21 mouse cellular contexts compared by ENCODE assay signal in the genomic region with DNA sequence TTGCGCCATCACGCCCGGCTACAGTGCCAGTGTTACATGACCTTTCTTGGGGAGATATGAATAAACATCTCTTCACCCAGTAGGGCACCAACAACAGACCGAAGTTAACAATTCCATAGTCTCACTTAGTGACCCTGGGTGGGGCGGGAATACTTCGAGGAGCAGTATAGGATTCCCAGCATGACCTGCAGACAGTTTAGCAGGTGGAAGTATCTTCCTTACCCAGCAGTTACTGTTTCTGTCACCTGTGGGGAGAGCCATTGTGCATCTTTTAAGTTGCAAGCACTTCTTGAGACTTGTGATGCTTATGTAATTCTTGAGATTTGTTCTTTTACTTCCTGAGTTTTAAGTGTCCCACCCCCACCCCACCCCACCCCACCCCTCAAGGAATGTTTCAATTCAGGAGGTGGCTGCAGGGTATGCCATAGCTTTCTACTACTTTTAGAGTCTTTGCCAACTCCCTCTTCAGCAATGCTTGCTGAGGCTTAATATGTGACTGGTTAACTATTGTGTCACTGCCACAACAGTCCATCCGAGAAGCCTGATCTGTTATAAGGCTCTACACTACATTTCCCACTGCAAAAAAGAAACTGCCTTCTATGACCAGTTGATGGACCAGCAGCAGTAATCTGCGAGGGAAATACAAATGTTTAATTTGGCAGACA. TPM values are rescaled to one million over a fixed set of nuclear protein-coding genes. Genes with fewer than 3 reads are reported as not detected.
DNase-seq lines count a peak whose midpoint lies in the region; ATAC-seq and TF ChIP-seq lines count a peak whose summit lies in the region.
"Had no signal": no experiment of that assay in that cellular context is flagged by ENCODE, and none has a peak within 500 bp of the region (broad histone marks: within the 10 kb centered on the region; RNA-seq: fewer than 3 reads in every experiment).

No protein-coding gene starts in this region.

- ATAC-seq in heart, embryonic 14.5 days (ENCODE audit: insufficient number of reproducible peaks, insufficient read depth, low FRiP score, low read depth): no peak
- no peak for ATAC-seq in kidney, postnatal 0 days (replicated peaks; ENCODE audit: low FRiP score, low read depth)
- ATAC-seq in stomach, postnatal 0 days (ENCODE audit: low FRiP score, low TSS enrichment): no peak
- ATAC-seq: forebrain, embryonic 16.5 days; midbrain, embryonic 15.5 days had no signal

- no peaks in the 10 kb centered on the region for H3K9me3 ChIP-seq in heart, embryonic 14.5 days (ENCODE audit: control insufficient read depth, low read length)
- H3K9me3 ChIP-seq in kidney, postnatal 0 days (replicated peaks; ENCODE audit: low read length): no peaks in the 10 kb centered on the region
- H3K9me3 ChIP-seq in stomach, postnatal 0 days (ENCODE audit: control insufficient read depth, low read length): no peaks in the 10 kb centered on the region
- H3K9me3 ChIP-seq: G1E; hindbrain, embryonic 12.5 days; limb, embryonic 13.5 days; liver, embryonic 15.5 days; midbrain, embryonic 15.5 days had no signal

- TF ChIP-seq POLR2A in heart, adult 2 months (IDR thresholded peaks at IDR 0.05; ENCODE audit: insufficient read depth, low read depth, low read length): no peak
- no peak for TF ChIP-seq POLR2A in testis, adult 2 months (IDR thresholded peaks at IDR 0.05; ENCODE audit: control insufficient read depth, low read depth, low read length)

- peaks cover 36% of the 10 kb centered on the region for H3K36me3 ChIP-seq in heart, embryonic 14.5 days (ENCODE audit: control insufficient read depth, insufficient read depth, low read length)
- H3K36me3 ChIP-seq in heart, adult 2 months (ENCODE audit: control insufficient read depth, insufficient read depth, low read length): peaks cover 2% of the 10 kb centered on the region; the same call in 1 of the 2 replicates
- peaks cover 26% of the 10 kb centered on the region for H3K36me3 ChIP-seq in kidney, postnatal 0 days (ENCODE audit: insufficient read depth, low read length)
- H3K36me3 ChIP-seq in testis, adult 2 months (ENCODE audit: control insufficient read depth, insufficient read depth, low read length): no peaks in the 10 kb centered on the region; the same call in 1 of the 2 replicates
- H3K36me3 ChIP-seq in stomach, postnatal 0 days (ENCODE audit: control insufficient read depth, insufficient read depth, low read length): peaks cover 13% of the 10 kb centered on the region

- H3K27me3 ChIP-seq in heart, embryonic 14.5 days (ENCODE audit: control insufficient read depth, insufficient read depth, low read length): no peaks in the 10 kb centered on the region
- H3K27me3 ChIP-seq in heart, adult 2 months (ENCODE audit: control insufficient read depth, insufficient read depth, low read length): no peaks in the 10 kb centered on the region
- no peaks in the 10 kb centered on the region for H3K27me3 ChIP-seq in kidney, postnatal 0 days (ENCODE audit: insufficient read depth, low read length)
- H3K27me3 ChIP-seq in testis, adult 2 months (ENCODE audit: control insufficient read depth, insufficient read depth, low read length): no peaks in the 10 kb centered on the region
- no peaks in the 10 kb centered on the region for H3K27me3 ChIP-seq in stomach, postnatal 0 days (ENCODE audit: control insufficient read depth, insufficient read depth, low read length)
- H3K27me3 ChIP-seq: hindbrain, embryonic 12.5 days; limb, embryonic 13.5 days; liver, embryonic 15.5 days; midbrain, embryonic 15.5 days had no signal

- no peak overlapping the region for H3K4me3 ChIP-seq in heart, embryonic 14.5 days (ENCODE audit: control insufficient read depth in 1 of 2, insufficient read depth in 1 of 2, low read depth in 1 of 2, low read length in 2 of 2)
- no peak overlapping the region for H3K4me3 ChIP-seq in heart, adult 2 months
- no peak overlapping the region for H3K4me3 ChIP-seq in kidney, postnatal 0 days (replicated peaks; ENCODE audit: low read depth, low read length)
- H3K4me3 ChIP-seq in testis, adult 2 months (ENCODE audit: control insufficient read depth, low read depth, low read length): no peak overlapping the region
- no peak overlapping the region for H3K4me3 ChIP-seq in stomach, postnatal 0 days (ENCODE audit: low read depth, low read length)
- H3K4me3 ChIP-seq: hindbrain, embryonic 12.5 days; limb, embryonic 13.5 days; liver, embryonic 15.5 days; midbrain, embryonic 15.5 days; myocyte had no signal

- H3K4me1 ChIP-seq in heart, embryonic 14.5 days (ENCODE audit: control insufficient read depth in 2 of 2, insufficient read depth in 2 of 2, low read length in 2 of 2): peaks cover 33 to 68% of the 10 kb centered on the region in 2 experiments
- peaks cover 19% of the 10 kb centered on the region for H3K4me1 ChIP-seq in heart, adult 2 months (ENCODE audit: control insufficient read depth, insufficient read depth, low read length)
- peaks cover 24% of the 10 kb centered on the region for H3K4me1 ChIP-seq in kidney, postnatal 0 days (replicated peaks; ENCODE audit: insufficient read depth, low read length)
- H3K4me1 ChIP-seq in testis, adult 2 months (ENCODE audit: control insufficient read depth, insufficient read depth, low read length): peaks cover 12% of the 10 kb centered on the region
- H3K4me1 ChIP-seq in stomach, postnatal 0 days (replicated peaks; ENCODE audit: control insufficient read depth, insufficient read depth): peaks cover 10% of the 10 kb centered on the region; the same call in 1 of the 2 replicates

- peak overlapping the region; percentile 6; the same call in 1 of the 2 replicates for H3K4me2 ChIP-seq in heart, embryonic 14.5 days (ENCODE audit: low read length)
- H3K4me2 ChIP-seq in kidney, postnatal 0 days (ENCODE audit: low read length): no peak overlapping the region
- no peak overlapping the region for H3K4me2 ChIP-seq in stomach, postnatal 0 days (replicated peaks; ENCODE audit: low read depth)
- H3K4me2 ChIP-seq: hindbrain, embryonic 12.5 days; limb, embryonic 13.5 days; liver, embryonic 15.5 days; midbrain, embryonic 15.5 days had no signal

- no peaks in the 10 kb centered on the region; the same call in none of the 2 replicates for H3K79me2 ChIP-seq in heart, adult 2 months (replicated peaks; ENCODE audit: control insufficient read depth, insufficient read depth, low read length)

- TF ChIP-seq EP300 in heart, adult 2 months (IDR thresholded peaks at IDR 0.05; ENCODE audit: insufficient read depth, low read depth, low read length): no peak
- no peak for TF ChIP-seq EP300 in stomach, postnatal 0 days (optimal IDR thresholded peaks at IDR 0.05)

- intact Hi-C loops in heart, adult 2 months (cut with DNase I): no loop called here

- TF ChIP-seq CTCF in heart, adult 2 months (IDR thresholded peaks at IDR 0.05): no peak
- no peak for TF ChIP-seq CTCF in kidney, postnatal 0 days (IDR thresholded peaks at IDR 0.05; ENCODE audit: low read depth)
- no peak for TF ChIP-seq CTCF in testis, adult 2 months (IDR thresholded peaks at IDR 0.05; ENCODE audit: control insufficient read depth, insufficient read depth, insufficient replicate concordance, low read depth, low read length)
- TF ChIP-seq CTCF in stomach, postnatal 0 days (IDR thresholded peaks at IDR 0.05; ENCODE audit: low read depth): no peak

- H3K27ac ChIP-seq in heart, embryonic 14.5 days (replicated peaks in 1 of 2; ENCODE audit: control insufficient read depth in 1 of 2, insufficient read depth in 1 of 2, low read depth in 2 of 2, low read length in 2 of 2): peak overlapping the region; percentile 69 to 75
- H3K27ac ChIP-seq in heart, adult 2 months: no peak overlapping the region
- peak overlapping the region; percentile 36; the same call in 1 of the 2 replicates for H3K27ac ChIP-seq in kidney, postnatal 0 days
- peak overlapping the region; percentile 76 for H3K27ac ChIP-seq in testis, adult 2 months (ENCODE audit: control insufficient read depth, insufficient read depth, low read depth, low read length)
- H3K27ac ChIP-seq in stomach, postnatal 0 days (replicated peaks): peak overlapping the region; percentile 53; the same call in 1 of the 2 replicates
- H3K27ac ChIP-seq: hindbrain, embryonic 12.5 days; limb, embryonic 13.5 days; liver, embryonic 15.5 days; midbrain, embryonic 15.5 days had no signal

- no peak overlapping the region for H3K9ac ChIP-seq in heart, embryonic 14.5 days (ENCODE audit: low read length)
- no peak overlapping the region for H3K9ac ChIP-seq in heart, adult 2 months (ENCODE audit: low read depth, low read length)
- H3K9ac ChIP-seq in kidney, postnatal 0 days (ENCODE audit: low read depth, low read length): no peak overlapping the region
- H3K9ac ChIP-seq in stomach, postnatal 0 days (ENCODE audit: low read length): no peak overlapping the region
- H3K9ac ChIP-seq: hindbrain, embryonic 12.5 days; limb, embryonic 13.5 days; liver, embryonic 15.5 days; midbrain, embryonic 15.5 days had no signal

- WGBS in heart, embryonic 14.5 days: 85% methylated on average over 8 of the region's 8 CpGs
- WGBS in heart, adult 2 months: 77% methylated on average over 8 of the region's 8 CpGs
- WGBS in kidney, postnatal 0 days: 86% methylated on average over 8 of the region's 8 CpGs
- 71% methylated on average over 8 of the region's 8 CpGs for WGBS in stomach, postnatal 0 days

- DNase-seq in heart, adult 2 months: no peak
- DNase-seq in kidney, postnatal 0 days (ENCODE audit: low spot score): no peak
- no peak for DNase-seq in kidney, postnatal 10 days
- DNase-seq in testis, postnatal 10 days (ENCODE audit: low spot score): no peak
- DNase-seq in stomach, postnatal 0 days (ENCODE audit: low spot score): no peak
- DNase-seq in spleen, adult 18-20 months: no peak
- DNase-seq: cerebellum, adult 18-20 months; cerebellum, postnatal 25 days; embryo, embryonic 11 days; kidney, adult 8-10 months; layer of hippocampus, postnatal 36 days; thymus, adult 2 months had no signal

RNA-seq across cellular contexts. Expression of a gene that starts 6.4 kb away (rescaled TPM):
- 138 and 144 TPM in 2 replicates for polyA plus RNA-seq in heart, embryonic 14.5 days (2014; fragmentation: Nextera tagmentation; extraction: Ambion mirVana)
- 10 to 100 TPM; 38.2 to 45.4 TPM for total RNA-seq in heart, adult 2 months (2021)
- polyA plus RNA-seq in heart, adult 2 months (2012; rRNA removed): 57.3 and 59.6 TPM in 2 replicates
- polyA plus RNA-seq in kidney, postnatal 0 days (2015; fragmentation: Nextera tagmentation; extraction: Ambion mirVana): 149 and 152 TPM in 2 replicates
- polyA plus RNA-seq in testis, adult 2 months (2012; rRNA removed): 117 and 150 TPM in 2 replicates
- 132 and 133 TPM in 2 replicates for polyA plus RNA-seq in stomach, postnatal 0 days (2015; fragmentation: Nextera tagmentation; extraction: Ambion mirVana)

RNA-seq across cellular contexts. Expression of a gene that starts 58.1 kb away (rescaled TPM):
- 39.6 and 41.4 TPM in 2 replicates for polyA plus RNA-seq in heart, embryonic 14.5 days (2014; fragmentation: Nextera tagmentation; extraction: Ambion mirVana)
- 10 to 100 TPM; 45.9 to 50.3 TPM for total RNA-seq in heart, adult 2 months (2021)
- 34.1 and 50.8 TPM in 2 replicates for polyA plus RNA-seq in heart, adult 2 months (2012; rRNA removed)
- polyA plus RNA-seq in kidney, postnatal 0 days (2015; fragmentation: Nextera tagmentation; extraction: Ambion mirVana): 35.0 and 38.6 TPM in 2 replicates
- 114 and 125 TPM in 2 replicates for polyA plus RNA-seq in testis, adult 2 months (2012; rRNA removed)
- 24.0 TPM in 2 replicates for polyA plus RNA-seq in stomach, postnatal 0 days (2015; fragmentation: Nextera tagmentation; extraction: Ambion mirVana)
